Comparison of ENCODE assay signal across 13 mouse cellular contexts in the genomic region with DNA sequence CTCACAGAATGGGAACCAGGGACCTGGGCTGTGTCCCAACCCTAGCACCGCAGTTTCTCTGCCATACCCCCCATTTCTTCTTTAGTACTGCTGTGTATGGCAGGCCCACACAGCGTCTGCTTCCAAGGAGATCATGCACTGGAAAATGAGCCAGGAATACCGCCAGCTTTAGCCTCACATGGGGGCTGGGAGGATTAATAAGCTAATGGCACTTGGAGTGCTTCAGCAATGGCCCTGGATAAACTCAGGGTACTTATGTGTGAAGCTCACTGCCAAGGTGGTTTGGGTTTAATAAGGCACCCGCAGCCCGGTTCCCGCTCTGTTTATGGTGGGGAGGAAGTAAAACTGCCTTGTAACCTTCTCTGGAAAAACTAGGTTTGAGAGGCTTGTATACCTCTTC. TPM values are rescaled to one million over a fixed set of nuclear protein-coding genes. Genes with fewer than 3 reads are reported as not detected.
DNase-seq lines count a peak whose midpoint lies in the region; ATAC-seq and TF ChIP-seq lines count a peak whose summit lies in the region.
"Had no signal": no experiment of that assay in that cellular context is flagged by ENCODE, and none has a peak within 500 bp of the region (broad histone marks: within the 10 kb centered on the region; RNA-seq: fewer than 3 reads in every experiment).

No protein-coding gene starts in this region.

- H3K9me3 ChIP-seq in heart, embryonic 12.5 days (replicated peaks): no peaks in the 10 kb centered on the region
- no peaks in the 10 kb centered on the region for H3K9me3 ChIP-seq in heart, embryonic 11.5 days (replicated peaks; ENCODE audit: control insufficient read depth, low read length)
- H3K9me3 ChIP-seq in intestine, postnatal 0 days (ENCODE audit: control insufficient read depth): no peaks in the 10 kb centered on the region
- H3K9me3 ChIP-seq: forebrain, embryonic 10.5 days; G1E had no signal

- H3K9ac ChIP-seq in heart, embryonic 12.5 days: no peak overlapping the region
- H3K9ac ChIP-seq in heart, embryonic 11.5 days (ENCODE audit: low read depth, low read length): no peak overlapping the region
- no peak overlapping the region for H3K9ac ChIP-seq in intestine, postnatal 0 days (ENCODE audit: low read depth, low read length)

- H3K36me3 ChIP-seq in heart, embryonic 12.5 days: no peaks in the 10 kb centered on the region
- no peaks in the 10 kb centered on the region for H3K36me3 ChIP-seq in heart, embryonic 11.5 days (ENCODE audit: control insufficient read depth, insufficient read depth, low read length)
- no peaks in the 10 kb centered on the region; the same call in 1 of the 2 replicates for H3K36me3 ChIP-seq in spleen, adult 2 months (ENCODE audit: control insufficient read depth, insufficient read depth, low read length)
- H3K36me3 ChIP-seq in intestine, postnatal 0 days (ENCODE audit: control insufficient read depth, insufficient read depth): no peaks in the 10 kb centered on the region
- H3K36me3 ChIP-seq: forebrain, embryonic 10.5 days; hindbrain, embryonic 10.5 days had no signal

- TF ChIP-seq CTCF in spleen, adult 2 months (IDR thresholded peaks at IDR 0.05; ENCODE audit: extremely low read depth, insufficient read depth, insufficient read length, insufficient replicate concordance): no peak
- TF ChIP-seq CTCF in intestine, postnatal 0 days (IDR thresholded peaks at IDR 0.05; ENCODE audit: low read depth): no peak

- H3K27me3 ChIP-seq in heart, embryonic 12.5 days (replicated peaks): no peaks in the 10 kb centered on the region
- no peaks in the 10 kb centered on the region for H3K27me3 ChIP-seq in heart, embryonic 11.5 days (ENCODE audit: control insufficient read depth, insufficient read depth, low read length)
- no peaks in the 10 kb centered on the region for H3K27me3 ChIP-seq in spleen, adult 2 months (ENCODE audit: control insufficient read depth, insufficient read depth, low read length)
- H3K27me3 ChIP-seq in intestine, postnatal 0 days (replicated peaks; ENCODE audit: control insufficient read depth, insufficient read depth, low read length): no peaks in the 10 kb centered on the region

- no peak overlapping the region for H3K4me3 ChIP-seq in heart, embryonic 12.5 days
- H3K4me3 ChIP-seq in heart, embryonic 11.5 days (ENCODE audit: low read depth, low read length): no peak overlapping the region
- no peak overlapping the region for H3K4me3 ChIP-seq in spleen, adult 2 months (ENCODE audit: extremely low read depth, insufficient read depth, insufficient read length)
- no peak overlapping the region for H3K4me3 ChIP-seq in intestine, postnatal 0 days (ENCODE audit: low read depth, low read length)
- H3K4me3 ChIP-seq: forebrain, embryonic 10.5 days; hindbrain, embryonic 10.5 days had no signal

- 60% methylated on average over 6 of the region's 6 CpGs for WGBS in heart, embryonic 12.5 days
- 73% methylated on average over 6 of the region's 6 CpGs for WGBS in heart, embryonic 11.5 days (ENCODE audit: insufficient replicate concordance)
- WGBS in spleen, adult 2 months: 73% methylated on average over 6 of the region's 6 CpGs
- WGBS in intestine, postnatal 0 days: 73% methylated on average over 6 of the region's 6 CpGs

- H3K4me2 ChIP-seq in heart, embryonic 12.5 days: no peak overlapping the region; the same call in 1 of the 2 replicates
- no peak overlapping the region for H3K4me2 ChIP-seq in heart, embryonic 11.5 days
- no peak overlapping the region for H3K4me2 ChIP-seq in intestine, postnatal 0 days (replicated peaks; ENCODE audit: low read depth)

- H3K27ac ChIP-seq in heart, embryonic 12.5 days (ENCODE audit: poor library complexity, severe bottlenecking): peak overlapping the region; percentile 12; the same call in 1 of the 2 replicates
- H3K27ac ChIP-seq in heart, embryonic 11.5 days (ENCODE audit: low read depth, low read length): no peak overlapping the region
- H3K27ac ChIP-seq in spleen, adult 2 months (ENCODE audit: insufficient read depth, low read length): peak overlapping the region; percentile 20
- no peak overlapping the region for H3K27ac ChIP-seq in intestine, postnatal 0 days (ENCODE audit: low read depth, low read length)
- H3K27ac ChIP-seq: hindbrain, embryonic 10.5 days had no signal

- ATAC-seq in heart, embryonic 12.5 days (ENCODE audit: insufficient number of reproducible peaks, low FRiP score): no peak
- no peak for ATAC-seq in heart, embryonic 11.5 days (replicated peaks; ENCODE audit: insufficient number of reproducible peaks, low FRiP score, low TSS enrichment)
- no peak for ATAC-seq in erythroblast, adult 5-6 weeks (replicated peaks; ENCODE audit: low FRiP score, poor library complexity, severe bottlenecking)
- ATAC-seq in intestine, postnatal 0 days: no peak
- ATAC-seq: lung, postnatal 0 days had no signal

- DNase-seq in spleen, adult 2 months (ENCODE audit: low read depth in 1 of 2, low spot score in 2 of 2): no peak
- DNase-seq in spleen, adult 12 weeks (ENCODE audit: low spot score): no peak
- DNase-seq in heart, postnatal 4 days: peak; percentile 45
- DNase-seq: cerebellum, postnatal 25 days; kidney, postnatal 10 days had no signal

- TF ChIP-seq POLR2A in spleen, adult 2 months (IDR thresholded peaks at IDR 0.05; ENCODE audit: low read depth, low read length): no peak

- peaks cover 26% of the 10 kb centered on the region for H3K4me1 ChIP-seq in heart, embryonic 12.5 days (replicated peaks)
- H3K4me1 ChIP-seq in heart, embryonic 11.5 days (ENCODE audit: control insufficient read depth, insufficient read depth, low read length): peaks cover 26% of the 10 kb centered on the region
- H3K4me1 ChIP-seq in spleen, adult 2 months (ENCODE audit: control insufficient read depth, insufficient read depth, insufficient read length): peaks cover 12% of the 10 kb centered on the region
- peaks cover 4% of the 10 kb centered on the region; the same call in 1 of the 2 replicates for H3K4me1 ChIP-seq in intestine, postnatal 0 days (replicated peaks; ENCODE audit: control insufficient read depth, insufficient read depth, low read length)

RNA-seq across cellular contexts. Expression of gene Ptp4a2, which starts 6.6 kb away (rescaled TPM):
- polyA plus RNA-seq in heart, embryonic 12.5 days (2016; fragmentation: Nextera tagmentation; extraction: Ambion mirVana): 372 and 428 TPM in 2 replicates
- 329 and 345 TPM in 2 replicates for polyA plus RNA-seq in heart, embryonic 11.5 days (2014; fragmentation: Nextera tagmentation; extraction: Ambion mirVana)
- polyA plus RNA-seq in spleen, adult 2 months (2012; rRNA removed): 47.6 and 51.1 TPM in 2 replicates
- 100 to 1,000 TPM; 293 to 301 TPM for total RNA-seq in heart, postnatal 4 days (2021)
- total RNA-seq in erythroblast, adult 5-6 weeks (2015; ENCODE audit: low replicate concordance): 92.8 and 126 TPM in 2 replicates
- 74.3 and 85.6 TPM in 2 replicates for total RNA-seq in erythroblast, adult 5-6 weeks (2017; ENCODE audit: low replicate concordance)
- polyA plus RNA-seq in intestine, postnatal 0 days (2015; fragmentation: Nextera tagmentation; extraction: Ambion mirVana): 321 and 331 TPM in 2 replicates

Comparison
In these comparisons a context has a peak if more than half of its experiments do, and no peak if none do; other contexts are left out.
1. H3K27ac ChIP-seq: peak in heart, embryonic 12.5 days (single experiment) and spleen, adult 2 months (single experiment); none in heart, embryonic 11.5 days (single experiment) and intestine, postnatal 0 days (single experiment).